Mouse (Mus musculus) spleen, embryonic (tissue): ENCODE measurements at regions not wholly inside any gene's neighbourhood (a gene's known extent, or its start where the extent isn't known, plus 50 kb on each side); places are given as distances from the start of the nearest gene placed in this dataset.

Experiments
- CTCF ChIA-PET: fragments of 350-600 bp; sonication (Branson Sonifier 250); formaldehyde crosslinking; loops from one replicate; lab custom pipeline; 2022; lab: Charles Lee

DNA sequence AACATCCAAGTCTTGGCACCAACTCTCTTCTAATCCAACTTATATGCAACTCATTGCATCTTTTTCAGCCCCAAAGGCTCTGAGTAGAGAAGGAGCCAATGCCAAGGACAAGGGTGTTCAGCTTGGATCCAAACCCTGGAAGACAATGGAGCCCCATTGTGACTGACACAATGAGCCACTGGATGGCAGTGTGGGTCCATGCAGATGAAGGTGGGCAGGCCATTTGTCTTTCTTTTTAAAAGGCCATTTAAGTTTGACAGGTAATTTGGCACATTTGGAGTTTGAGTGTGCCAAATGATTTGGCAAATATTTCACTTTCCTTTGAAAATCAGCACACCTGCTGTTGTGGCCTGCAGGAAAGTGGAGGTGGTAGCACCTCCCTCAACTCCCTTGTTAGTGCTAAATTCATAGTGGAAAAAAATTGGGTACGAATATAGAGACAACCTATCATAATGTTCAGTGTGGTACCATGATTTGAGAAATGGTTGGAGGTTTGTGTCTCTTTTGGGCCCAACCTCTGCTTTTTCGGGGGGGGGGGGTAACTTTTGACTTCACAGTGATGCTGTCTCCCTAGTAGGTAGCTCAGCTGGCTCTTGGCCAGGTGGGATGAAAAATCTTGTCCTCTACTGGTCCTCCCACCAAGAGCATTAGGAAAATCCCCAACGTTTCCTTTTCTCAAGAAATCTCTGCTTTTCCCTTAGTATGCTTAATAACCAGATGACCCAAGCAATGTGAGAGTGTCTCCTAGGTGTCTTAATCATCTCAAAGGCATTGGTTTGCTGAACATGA is 304.0 kb upstream of the Kif2a start:
- CTCF ChIA-PET = interaction anchor here (0.6 to 0.9 kb wide), 2 partner anchors 28 to 1565 kb away, joined by 3 read pairs; no protein-coding TSS in a partner anchor

DNA sequence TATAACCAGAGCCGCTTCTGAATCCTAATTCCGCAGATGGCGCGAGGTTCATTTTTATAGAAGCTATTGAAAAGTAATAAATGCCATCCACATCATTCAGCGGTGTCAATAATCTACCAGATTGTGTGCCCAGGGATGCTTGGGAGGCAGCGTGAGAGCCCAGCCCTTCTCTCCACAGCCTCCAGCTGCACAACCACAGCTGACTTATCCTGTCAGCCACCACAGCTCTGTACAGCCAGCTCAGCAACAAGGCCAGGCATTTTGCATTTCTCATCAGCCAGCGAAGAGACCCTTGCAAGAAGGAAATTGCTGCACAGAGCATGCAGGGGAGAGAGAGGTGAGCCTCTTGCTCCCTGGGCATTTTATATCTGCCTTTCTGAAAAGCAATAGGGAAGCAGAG is 292.8 kb upstream of the Kif2a start:
- CTCF ChIA-PET = no interaction called here

DNA sequence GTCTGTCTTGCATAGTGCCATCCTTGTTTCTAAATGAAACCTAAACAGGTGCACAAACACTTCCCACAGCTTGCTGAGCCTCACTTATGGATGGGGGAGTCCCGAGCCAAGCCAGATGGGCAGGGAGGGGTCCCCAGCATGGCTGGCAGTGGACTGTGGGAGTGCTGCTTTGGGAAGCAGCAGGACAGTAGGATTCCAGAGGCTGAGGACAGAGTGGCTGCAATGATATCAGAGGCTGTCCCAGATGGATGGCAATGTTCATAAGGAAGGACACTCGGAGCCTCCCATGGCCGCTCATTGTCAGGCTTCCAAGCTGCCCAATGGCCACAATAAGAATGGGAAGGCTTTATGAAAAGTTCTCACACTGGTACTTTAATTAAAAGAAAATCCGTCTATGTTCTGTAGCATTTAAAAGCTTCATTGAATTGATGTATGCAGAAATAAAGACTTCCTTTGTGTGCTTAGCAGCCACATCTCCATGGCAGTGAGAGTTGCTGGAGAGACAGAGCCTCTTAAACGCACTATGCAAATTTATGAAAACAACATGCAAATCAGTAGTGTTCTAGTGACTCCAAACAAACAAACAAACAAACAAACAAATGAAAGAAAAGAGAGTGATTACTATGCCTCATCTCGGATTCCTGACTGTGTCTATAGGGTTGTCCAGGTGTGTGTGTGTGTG is 287.2 kb upstream of the Kif2a start:
- CTCF ChIA-PET = no interaction called here

DNA sequence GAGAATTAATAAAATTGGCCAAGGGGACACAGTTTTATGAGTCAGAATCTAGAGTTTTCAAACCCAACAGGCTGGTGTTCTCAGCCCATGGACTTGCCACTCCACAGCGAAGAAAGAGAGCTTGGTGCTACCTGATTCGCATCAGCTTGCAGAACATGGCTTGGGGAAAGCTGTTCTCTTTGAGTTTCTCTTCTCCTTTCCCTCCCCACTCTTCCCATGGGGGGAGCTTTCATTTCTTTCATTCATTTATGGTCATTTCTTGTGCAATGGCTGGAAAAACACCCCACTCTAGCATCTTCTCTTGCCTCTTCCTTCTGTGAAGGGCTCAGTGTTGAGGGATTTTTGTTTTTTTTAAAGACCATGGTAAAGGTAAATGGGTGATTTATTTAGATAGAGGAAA is 286.5 kb upstream of the Kif2a start:
- CTCF ChIA-PET = no interaction called here

DNA sequence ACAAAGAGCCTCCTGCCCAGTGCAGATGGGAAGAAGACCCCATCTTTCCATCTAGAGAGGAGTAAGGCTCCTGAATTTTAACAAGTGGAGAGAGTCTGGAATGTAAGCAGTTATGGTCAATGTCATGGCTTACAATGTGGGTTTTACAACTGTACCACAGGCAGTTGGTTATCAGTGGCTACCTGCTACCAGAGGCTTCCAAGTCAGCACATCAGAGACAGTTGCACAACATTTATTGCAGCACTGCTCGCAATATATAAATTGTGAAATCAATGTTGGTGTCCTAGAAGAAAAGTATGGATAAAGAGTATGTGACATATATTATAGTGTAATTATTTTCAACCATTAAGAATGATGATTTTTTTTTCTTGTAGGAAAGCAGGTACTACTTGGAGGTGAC is 285.0 kb upstream of the Kif2a start:
- CTCF ChIA-PET = no interaction called here

DNA sequence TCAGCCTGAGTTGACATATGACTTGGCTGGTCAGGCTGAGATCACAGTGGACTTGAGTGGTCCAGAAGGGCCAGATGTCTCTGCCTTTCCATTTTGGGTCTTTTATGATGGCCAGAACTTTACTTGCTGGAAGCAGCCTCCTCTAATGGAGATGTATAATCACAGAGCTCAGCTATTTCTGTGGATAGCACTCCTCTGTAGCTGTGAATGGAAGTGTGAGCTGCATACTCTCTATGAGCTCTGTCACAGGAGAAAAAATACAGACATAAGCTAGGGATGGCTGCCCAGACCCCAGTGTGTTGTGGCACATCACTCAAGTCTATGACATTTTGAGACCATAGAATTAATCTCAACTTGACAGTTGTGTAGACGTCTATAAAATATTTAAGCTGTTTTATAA is 284.3 kb upstream of the Kif2a start:
- CTCF ChIA-PET = no interaction called here

DNA sequence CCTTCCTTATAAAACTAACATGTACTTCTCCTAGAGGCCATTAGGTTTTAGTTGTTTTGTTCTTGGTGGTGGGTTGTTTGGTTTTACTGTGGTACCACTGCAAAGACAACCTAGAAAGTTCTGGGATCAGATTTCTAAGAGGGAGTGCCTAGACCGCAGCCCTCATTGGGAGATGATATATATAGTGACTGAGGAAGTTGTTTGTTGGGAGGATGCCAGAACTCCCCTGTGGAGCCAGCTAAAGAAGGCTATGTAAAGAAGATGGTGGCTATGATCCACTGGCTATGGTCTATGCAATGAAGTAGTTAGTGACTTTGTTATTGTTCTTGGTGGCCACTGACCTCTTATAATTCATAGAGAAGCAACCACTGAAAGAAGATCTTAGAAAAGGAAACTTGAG is 283.8 kb upstream of the Kif2a start:
- CTCF ChIA-PET = no interaction called here

DNA sequence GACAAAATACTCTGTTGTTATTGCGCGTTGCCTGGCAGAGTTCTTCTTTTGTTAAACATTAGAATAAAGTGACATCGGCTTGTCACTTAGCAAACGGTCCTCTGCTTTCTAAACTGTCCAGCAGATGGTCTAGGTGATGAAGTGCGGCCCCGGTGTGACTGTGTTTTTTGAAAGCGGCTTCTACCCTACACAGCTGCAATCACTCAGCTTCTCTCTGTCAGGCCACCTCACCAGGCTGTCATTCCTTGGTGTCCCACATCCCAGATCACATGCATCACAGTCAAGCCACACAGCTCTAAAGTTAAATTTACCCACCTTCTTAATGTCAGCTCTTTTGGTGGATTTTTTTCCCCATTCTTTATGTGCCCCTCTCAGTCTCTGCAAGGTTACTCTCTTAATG is 282.0 kb upstream of the Kif2a start:
- CTCF ChIA-PET = no interaction called here

DNA sequence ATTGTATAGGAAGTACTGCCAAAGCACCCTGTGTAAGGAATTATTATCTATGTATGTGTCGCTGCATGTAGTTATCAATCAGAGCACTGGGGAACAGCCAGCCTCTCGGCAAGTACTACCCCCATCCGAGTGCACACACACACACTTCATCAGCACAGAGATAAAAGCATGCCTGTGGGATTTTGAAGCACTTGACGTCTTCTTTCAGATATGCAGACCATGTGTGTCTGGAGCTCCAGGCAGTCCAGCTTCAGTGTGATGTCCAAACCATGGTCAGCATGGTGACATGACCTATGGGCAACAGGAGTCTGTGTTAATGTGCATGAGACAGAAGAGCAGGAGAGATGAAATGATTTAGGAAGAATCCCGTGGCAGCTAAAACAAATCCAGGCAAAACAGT is 281.4 kb upstream of the Kif2a start:
- CTCF ChIA-PET = no interaction called here

DNA sequence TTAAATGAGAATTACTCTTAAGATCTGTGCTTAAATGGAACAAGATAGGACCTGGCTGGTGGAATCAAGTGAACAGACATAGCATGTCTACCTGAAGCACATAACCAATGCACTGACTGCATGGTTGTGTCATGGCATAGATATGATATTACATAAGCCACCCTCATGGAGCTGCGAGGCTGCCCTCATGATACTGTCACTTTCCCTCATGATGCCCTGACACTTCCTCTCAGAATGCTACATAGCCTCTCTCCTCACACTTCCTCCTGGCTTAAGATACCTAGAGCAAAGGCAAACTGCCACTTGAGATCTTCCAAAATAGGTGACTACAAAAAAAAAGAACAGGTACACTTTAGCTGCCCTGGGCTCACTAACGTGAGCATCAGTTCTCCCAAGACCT is 278.9 kb upstream of the Kif2a start:
- CTCF ChIA-PET = no interaction called here

DNA sequence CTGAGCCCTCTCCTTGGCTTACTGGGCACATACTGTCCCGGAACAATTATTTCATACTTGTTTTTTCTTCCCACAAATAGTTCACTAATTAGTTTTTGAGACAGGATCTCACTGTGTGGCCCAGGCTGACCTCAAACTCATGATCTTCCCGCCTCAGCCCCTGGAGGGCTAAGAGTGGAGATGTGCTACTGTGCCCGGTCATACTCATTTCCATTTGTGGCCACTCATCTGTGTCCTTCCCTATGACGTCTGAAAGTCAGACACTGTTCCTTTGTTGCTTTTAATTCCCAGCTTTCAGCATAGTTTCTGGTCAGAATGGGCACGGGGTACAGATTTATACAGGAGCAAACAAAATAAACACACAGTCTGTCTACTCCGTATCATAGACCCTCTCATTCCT is 242.7 kb upstream of the Kif2a start:
- CTCF ChIA-PET = no interaction called here

DNA sequence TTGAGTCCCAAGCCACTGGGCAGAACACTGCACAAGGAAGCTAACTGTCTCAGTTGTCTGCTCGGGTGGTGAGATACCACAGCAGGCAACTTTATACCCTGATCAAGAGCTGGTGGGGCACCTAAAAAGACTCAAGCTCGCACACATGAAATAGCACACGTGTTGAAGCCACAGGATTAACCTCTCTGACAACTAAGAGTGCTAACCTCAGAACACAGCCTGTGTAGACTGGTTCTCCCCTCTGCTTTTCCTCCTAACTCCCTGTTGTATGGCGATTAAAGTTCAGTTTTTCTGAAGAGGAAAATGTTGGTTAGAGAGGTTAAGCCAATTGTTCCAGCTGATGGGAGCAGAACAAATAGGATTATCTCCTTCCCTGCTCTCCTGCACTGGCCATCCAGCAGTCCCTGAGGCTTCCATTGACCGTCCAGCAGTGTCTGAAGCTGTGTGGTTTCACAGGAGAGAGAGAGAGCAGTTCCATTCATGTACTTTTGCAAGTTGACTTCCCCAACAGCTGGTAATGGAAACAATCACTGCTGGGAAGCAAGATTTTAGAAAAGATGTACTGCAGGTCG is 239.6 kb upstream of the Kif2a start:
- CTCF ChIA-PET = no interaction called here

DNA sequence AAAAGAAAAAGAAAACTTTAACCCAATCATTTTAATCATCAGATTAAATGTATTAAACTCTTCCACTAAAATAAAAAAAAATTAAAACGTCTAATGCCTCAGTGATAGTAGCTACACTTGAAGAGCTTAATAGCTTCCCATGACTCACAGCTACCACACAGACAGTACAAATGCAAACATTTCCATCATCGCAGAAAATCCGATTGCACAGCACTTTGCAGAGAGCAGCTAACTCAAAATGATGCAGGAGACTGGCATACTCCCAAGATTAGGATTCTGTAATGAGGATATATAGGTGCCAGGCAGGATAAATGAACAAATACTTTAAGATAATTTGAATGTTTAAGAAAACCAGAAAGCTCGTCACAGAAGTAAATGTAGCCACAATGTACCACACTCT is 238.3 kb upstream of the Kif2a start:
- CTCF ChIA-PET = no interaction called here

DNA sequence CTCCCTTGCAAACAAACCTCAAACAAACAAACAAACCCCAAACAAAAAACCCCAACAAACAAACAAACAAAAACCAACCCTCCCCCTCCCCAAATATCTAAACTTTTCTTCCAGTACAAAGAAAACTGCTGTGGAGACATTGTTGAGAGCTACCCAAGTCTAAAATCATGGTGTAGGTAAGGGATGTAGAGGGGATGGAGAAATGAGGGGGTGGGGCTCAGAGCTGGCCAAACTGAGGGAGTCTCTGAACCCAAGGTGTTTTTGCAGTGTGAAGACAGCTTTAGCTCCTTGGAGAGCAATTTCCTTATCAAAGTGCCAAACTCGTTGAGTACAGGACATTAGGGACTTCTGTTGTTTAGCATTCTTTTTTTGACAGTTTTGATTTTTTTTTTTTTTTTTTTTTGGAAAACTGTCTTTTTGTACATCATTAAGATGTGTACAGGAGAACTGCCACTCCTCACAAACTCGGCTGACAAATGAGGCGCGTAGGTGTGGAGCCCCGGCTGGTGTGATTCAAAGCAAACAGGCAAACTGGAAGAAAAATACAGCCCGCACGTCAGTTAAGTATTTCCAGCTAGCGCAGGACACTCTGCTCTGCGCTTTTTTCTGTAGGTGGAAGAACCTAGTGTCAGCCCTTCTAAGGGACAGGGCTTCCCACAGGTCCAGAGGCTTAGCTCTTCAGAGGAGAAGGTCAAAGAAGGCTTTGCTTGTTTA is 226.0 kb upstream of the Kif2a start:
- CTCF ChIA-PET = interaction anchor here (0.7 kb wide), 1 partner anchor 41 kb away, joined by 6 read pairs; no protein-coding TSS in a partner anchor

DNA sequence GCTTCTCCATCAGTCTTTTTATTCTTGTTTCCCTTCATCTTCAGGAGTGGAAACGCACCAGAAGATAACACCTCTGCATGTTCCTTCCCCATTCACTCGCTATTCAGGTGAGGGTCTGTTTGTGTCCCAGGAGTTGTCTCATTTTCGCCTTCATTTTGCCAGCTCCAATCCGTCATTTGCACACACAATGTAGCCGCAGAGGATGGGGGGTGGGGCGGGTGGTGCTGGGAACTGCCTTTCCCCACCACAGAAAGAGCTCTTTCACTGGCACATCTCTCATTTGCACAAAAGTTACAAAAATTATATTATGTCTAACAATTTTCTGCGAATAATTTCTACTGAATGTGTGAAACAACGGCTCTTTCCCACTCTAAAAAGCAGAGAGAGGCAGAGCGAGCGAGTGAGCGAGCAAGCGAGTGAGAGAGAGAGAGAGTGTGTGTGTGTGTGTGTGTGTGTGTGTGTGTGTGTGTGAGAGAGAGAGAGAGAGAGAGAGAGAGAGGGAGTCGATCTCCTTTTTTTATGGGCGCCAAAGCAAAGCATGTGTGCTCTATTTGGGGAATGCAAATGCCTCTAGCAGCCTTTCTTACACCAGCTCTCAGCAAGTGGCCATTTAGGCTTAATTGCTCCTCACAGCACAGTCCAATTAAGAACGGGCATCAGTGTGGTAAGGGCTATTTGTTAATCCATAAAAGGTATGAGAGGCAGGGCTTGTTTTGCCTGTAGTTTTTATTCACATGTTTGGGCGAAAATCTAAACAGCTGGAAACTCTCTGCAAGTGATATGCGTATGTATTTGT is 225.2 kb upstream of the Kif2a start:
- CTCF ChIA-PET = interaction anchor here (0.7 kb wide), 1 partner anchor 40 kb away, joined by 6 read pairs; no protein-coding TSS in a partner anchor

DNA sequence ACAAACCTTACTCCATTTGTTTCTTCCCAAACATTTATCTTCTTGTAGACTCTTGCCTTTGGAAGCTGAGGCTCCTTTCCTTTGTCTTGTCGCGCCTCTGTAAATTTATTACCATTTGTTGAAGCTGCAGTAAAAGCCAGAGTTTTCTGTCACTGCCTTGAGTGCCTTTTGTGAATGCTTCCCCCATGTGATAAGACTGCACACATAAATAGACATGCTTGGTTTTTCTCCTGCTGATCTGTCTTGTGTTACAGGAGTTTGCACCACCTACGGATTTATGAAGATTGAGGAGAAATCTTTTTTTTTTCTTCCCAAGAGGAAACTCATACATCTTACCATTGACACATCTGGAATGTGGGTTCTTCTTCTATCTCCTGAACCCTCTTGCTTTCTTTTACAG is 222.2 kb upstream of the Kif2a start:
- CTCF ChIA-PET = no interaction called here

DNA sequence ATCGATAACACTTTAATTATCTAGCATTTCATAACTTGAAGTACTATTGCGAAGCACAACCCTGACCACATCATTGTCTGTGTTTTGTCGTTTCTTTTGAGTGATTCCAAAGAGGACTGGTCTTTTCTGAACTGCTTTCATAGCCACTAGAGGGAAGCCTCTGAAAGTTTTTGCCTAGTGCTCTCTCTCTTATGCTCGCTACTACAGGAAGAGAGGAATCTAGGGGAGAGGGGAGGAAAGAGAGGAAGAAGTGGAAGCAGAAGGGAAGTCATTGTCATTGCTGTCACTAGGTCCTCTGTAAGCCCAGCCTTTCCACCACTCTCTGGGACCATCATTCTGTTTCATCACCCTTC is 217.1 kb upstream of the Kif2a start:
- CTCF ChIA-PET = no interaction called here

DNA sequence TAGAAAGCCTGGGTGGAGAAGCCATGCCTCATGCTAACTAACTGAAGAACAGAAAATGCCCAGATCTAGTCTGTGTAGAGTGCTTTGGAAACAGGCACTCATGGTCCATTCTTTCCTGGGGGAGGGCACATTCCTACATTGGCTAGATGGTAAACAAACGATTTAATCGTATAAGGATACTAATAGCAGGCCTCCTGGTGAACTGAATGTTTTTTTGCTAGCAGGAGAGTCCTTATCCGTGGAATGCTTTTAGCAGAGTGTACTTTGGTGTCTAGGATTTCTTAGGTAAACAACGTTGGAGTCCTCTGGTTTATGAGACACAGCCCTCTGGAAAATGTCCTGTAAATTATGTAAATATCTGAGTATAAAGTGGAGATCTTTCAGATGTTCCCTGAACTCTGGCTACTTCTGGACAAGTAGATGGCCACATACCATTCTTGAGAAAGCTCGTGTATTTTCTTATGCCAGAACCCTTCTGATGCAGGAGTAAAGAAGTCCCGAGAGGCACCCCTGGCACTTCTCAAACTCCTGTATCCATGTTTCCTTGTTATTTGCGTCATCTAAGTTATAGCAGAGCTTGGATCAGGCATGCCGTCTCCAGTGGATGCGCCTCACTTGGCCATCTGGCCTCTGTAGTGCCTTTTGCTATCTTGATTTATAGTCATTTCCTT is 216.6 kb upstream of the Kif2a start:
- CTCF ChIA-PET = no interaction called here

DNA sequence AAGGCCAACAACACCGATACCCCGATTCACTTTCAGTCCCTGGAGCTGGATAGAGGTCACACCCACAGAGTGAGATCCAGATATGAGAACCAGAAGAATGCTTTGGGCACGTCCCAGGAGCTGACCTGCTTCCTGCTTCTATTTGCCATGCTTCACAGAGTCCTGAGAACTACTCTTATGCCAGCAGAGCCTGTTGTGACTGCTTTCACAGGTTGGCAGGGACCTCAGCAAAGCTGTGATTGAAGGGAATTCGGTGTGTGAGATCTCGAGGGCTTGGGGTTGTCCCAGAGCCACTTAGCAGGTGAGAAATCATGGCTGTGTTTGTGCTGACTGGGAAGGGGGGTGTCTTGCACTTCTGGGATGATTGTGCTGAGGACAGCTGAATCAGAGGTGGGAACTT is 197.5 kb upstream of the Kif2a start:
- CTCF ChIA-PET = no interaction called here

DNA sequence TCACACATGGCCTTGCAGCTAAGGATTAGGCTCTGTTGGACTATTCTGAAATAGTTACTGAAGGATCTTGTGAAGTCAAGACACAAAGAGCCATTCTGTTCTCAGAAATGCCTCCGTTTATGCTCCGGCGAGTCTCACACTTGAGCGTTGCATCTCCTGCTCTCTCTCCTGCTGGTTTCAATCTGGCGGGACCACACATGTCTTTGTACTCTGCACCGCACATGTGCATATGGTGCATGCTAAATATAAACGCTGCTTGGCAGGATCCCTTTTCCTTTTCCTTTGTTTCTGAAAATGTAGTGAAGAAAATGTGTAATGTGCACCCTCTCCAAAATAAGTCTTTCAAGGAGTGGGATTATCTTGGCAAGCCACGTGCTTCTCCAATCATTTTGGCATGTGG is 196.4 kb upstream of the Kif2a start:
- CTCF ChIA-PET = no interaction called here

DNA sequence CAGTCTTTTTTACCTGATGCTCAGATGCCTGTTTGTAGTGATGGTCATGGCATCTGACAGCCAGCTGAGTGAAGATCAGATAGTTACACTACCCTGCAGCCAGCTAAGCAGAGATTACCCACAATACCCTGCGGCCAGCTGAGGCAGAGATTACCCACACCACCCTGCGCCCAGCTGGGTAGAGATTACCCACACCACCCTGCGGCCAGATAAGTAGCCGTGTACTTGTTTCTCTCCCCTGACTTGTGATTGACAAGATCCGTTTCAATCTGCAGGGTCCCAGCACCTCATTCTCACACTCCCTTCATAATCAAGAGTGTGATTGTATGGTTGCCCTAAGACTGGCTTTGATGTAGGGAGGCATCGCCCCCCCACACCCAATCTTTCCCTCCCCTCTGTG is 195.9 kb upstream of the Kif2a start:
- CTCF ChIA-PET = no interaction called here
